Mouse (Mus musculus): ENCODE data around the gene Vps13d. TPM values are rescaled to one million over a fixed set of nuclear protein-coding genes. Genes with fewer than 3 reads are reported as not detected.

The Vps13d gene
- polyA plus RNA-seq, 1 experiment from 2014 or later = 8.8 TPM

DNA sequence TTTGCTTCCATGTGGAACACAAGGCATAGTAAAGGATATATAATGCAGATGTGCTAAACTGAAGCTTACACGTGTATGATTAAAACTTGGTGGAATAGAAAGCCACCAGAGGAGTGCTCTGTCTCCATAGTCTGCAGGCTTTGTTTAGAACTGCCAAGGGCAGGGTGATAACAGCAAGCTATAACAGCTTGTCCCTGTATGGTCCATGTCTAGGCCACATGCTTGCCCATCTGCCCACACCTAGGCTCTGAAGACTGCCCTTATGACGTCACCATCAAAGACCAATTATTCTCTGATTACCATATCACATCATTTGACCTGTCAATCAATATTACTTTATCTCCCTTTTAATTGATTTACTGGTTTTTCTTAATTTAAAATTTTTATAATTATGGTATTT, 229.6 kb downstream of the Vps13d start:
- Histone ChIP-seq H3K36me3 (no peaks in the 10 kb centered on the region), H3K9me3 (replicated peaks) (no peaks in the 10 kb centered on the region), H3K27ac (replicated peaks) (no peak overlapping the region), H3K4me2 (replicated peaks) (no peak overlapping the region), H3K27me3 (no peaks in the 10 kb centered on the region), H3K4me3 (replicated peaks) (no peak overlapping the region), H3K9ac (no peak overlapping the region), H3K4me1 (peaks cover 3% of the 10 kb centered on the region; the same call in 1 of the 2 replicates)
- no peak for ATAC-seq (ENCODE audit: insufficient number of reproducible peaks, low FRiP score, low TSS enrichment, low read depth)
- WGBS = 66% methylated on average over 2 of the region's 2 CpGs

DNA sequence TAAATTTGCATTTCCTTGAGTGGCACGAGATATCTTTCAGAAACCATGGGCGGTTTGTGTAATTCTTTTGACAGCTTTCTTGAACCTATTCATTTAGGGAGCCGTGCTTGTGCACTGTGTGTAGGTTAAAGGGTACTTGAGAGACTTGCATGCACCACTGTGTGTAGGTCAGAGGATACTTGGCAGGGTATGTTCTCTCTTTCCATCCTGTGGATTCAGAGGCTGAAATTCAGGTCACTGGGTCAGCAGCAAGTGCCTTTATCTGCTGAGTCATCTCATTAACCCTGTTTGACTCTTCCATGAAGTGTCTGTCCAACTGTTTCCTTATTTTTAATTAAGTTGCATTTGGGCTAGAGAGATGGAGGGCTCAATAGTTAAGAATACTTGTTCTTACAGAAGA, 233.1 kb downstream of the Vps13d start:
- no peak overlapping the region for H3K4me3 ChIP-seq (replicated peaks)
- H3K9me3 ChIP-seq (replicated peaks) = no peaks in the 10 kb centered on the region
- no peak overlapping the region for H3K27ac ChIP-seq (replicated peaks)
- H3K9ac ChIP-seq = no peak overlapping the region
- no peaks in the 10 kb centered on the region for H3K27me3 ChIP-seq
- H3K4me1 ChIP-seq = peaks cover 3% of the 10 kb centered on the region; the same call in 1 of the 2 replicates
- no peak for ATAC-seq (ENCODE audit: insufficient number of reproducible peaks, low FRiP score, low TSS enrichment, low read depth)
- H3K36me3 ChIP-seq = no peaks in the 10 kb centered on the region
- no peak overlapping the region for H3K4me2 ChIP-seq (replicated peaks)
- WGBS = 75% methylated on average over 3 of the region's 3 CpGs

DNA sequence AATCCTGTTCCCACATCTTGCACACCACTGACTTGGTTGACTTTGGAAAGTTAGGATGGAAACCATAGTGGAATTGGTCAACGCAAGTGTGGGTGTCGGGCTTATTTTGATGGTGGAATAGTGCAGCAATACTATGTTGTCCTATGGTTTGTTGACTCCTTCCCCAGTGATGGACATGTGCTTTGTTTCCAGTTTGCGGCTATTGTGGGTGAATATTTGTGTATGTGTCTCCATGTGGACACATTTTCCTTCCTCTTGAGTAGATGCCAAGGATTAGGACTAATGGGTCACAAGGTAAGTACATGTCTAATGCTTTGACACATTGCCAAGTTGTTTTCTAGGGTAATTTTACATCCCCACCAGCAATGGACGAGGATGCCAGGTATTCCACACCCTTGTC, 233.6 kb downstream of the Vps13d start:
- no peaks in the 10 kb centered on the region for H3K9me3 ChIP-seq (replicated peaks)
- no peak for ATAC-seq (ENCODE audit: insufficient number of reproducible peaks, low FRiP score, low TSS enrichment, low read depth)

DNA sequence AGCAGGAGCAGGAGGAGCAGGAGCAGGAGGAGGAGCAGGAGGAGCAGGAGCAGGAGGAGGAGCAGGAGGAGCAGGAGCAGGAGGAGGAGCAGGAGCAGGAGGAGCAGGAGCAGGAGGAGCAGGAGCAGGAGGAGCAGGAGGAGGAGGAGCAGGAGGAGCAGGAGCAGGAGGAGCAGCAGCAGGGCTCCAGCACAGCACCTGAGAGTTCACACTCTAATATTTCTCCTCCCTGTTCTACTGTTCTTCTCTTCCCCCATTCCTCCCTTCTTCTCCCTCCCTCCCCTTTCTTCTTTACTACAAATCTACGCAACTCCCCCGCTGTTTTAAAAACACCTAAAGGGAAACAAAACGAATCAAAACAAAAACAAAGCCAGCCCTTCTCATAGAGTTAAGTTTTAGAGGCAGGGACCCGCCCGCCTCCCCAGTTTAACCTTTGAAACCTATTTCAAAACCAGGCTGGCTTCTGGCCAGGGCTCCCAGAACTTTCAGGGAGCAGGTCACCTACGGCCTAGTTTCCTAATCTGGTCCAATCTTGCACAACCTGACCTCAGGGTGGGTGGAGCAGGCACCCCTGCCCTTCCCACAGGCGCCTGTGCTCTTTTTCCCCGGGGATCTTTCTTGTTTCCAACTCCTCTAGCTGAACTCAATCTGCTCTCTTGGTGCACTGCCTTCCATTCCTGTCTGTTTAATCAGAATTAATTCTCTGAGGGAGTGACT, 234.5 kb downstream of the Vps13d start:
- no peak overlapping the region for H3K9ac ChIP-seq
- H3K36me3 ChIP-seq = no peaks in the 10 kb centered on the region
- no peak overlapping the region for H3K4me2 ChIP-seq (replicated peaks)
- peaks cover 3% of the 10 kb centered on the region; the same call in 1 of the 2 replicates for H3K4me1 ChIP-seq
- no peaks in the 10 kb centered on the region for H3K27me3 ChIP-seq
- H3K9me3 ChIP-seq (replicated peaks) = no peaks in the 10 kb centered on the region
- WGBS = 55% methylated on average over 8 of the region's 8 CpGs
- no peak for ATAC-seq (ENCODE audit: insufficient number of reproducible peaks, low FRiP score, low TSS enrichment, low read depth)
- H3K4me3 ChIP-seq (replicated peaks) = no peak overlapping the region
- H3K27ac ChIP-seq (replicated peaks) = no peak overlapping the region

More for the DNA sequence above, 233.6 kb downstream of the Vps13d start:
- H3K4me2 ChIP-seq (replicated peaks) = no peak overlapping the region
- H3K9ac ChIP-seq = no peak overlapping the region
- WGBS = 88% methylated on average over 4 of the region's 4 CpGs
- H3K4me1 ChIP-seq = peaks cover 3% of the 10 kb centered on the region; the same call in 1 of the 2 replicates
- H3K4me3 ChIP-seq (replicated peaks) = no peak overlapping the region
- no peaks in the 10 kb centered on the region for H3K27me3 ChIP-seq
- no peak overlapping the region for H3K27ac ChIP-seq (replicated peaks)
- no peaks in the 10 kb centered on the region for H3K36me3 ChIP-seq

DNA sequence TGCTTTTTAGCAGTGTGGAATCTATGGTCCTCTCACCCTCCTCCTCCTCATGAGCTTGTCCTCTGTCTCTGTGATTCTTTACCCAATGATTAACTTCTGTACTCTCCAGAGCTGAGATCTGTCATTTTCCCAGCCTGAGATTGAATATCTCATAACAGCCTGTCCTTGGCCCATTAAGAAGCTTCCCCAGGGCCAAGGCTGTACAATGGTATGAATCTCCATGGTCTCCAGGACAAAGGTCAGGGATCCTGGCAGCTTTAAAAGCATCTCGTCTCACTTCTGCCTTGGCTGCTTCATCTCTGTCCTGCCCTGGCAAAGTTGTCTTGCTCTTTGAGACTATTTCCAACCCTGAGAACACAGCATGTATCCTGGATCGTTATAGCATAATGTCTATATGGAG, 237.1 kb downstream of the Vps13d start:
- ATAC-seq (ENCODE audit: insufficient number of reproducible peaks, low FRiP score, low TSS enrichment, low read depth) = no peak
- Histone ChIP-seq H3K27me3 (no peaks in the 10 kb centered on the region), H3K4me1 (peaks cover 3% of the 10 kb centered on the region; the same call in 1 of the 2 replicates), H3K27ac (replicated peaks) (no peak overlapping the region), H3K36me3 (no peaks in the 10 kb centered on the region), H3K9ac (no peak overlapping the region), H3K4me3 (replicated peaks) (no peak overlapping the region), H3K4me2 (replicated peaks) (no peak overlapping the region), H3K9me3 (replicated peaks) (no peaks in the 10 kb centered on the region)
- WGBS = 76% methylated on average over 2 of the region's 2 CpGs

DNA sequence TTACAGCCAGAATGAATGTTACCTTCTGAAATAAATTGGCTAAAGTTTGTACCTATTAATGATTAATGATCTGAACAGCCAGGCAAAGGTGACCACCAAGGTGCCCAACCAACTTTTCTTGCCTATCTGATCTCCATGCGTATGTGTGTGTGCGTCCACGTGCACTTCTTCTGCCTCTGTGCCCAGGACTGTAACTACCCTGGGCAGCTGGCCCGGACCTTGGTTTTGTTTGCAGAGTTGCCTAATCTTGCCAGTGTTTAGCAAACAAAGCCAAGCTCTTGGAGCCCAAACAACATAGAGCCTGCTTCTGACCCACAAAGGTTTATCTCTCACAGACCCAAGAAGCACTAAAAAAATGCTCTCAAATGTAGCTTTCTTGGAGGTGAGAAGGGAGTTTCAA, 237.6 kb downstream of the Vps13d start:
- Histone ChIP-seq H3K4me1 (peaks cover 3% of the 10 kb centered on the region; the same call in 1 of the 2 replicates), H3K27me3 (no peaks in the 10 kb centered on the region), H3K4me2 (replicated peaks) (no peak overlapping the region), H3K9ac (no peak overlapping the region), H3K9me3 (replicated peaks) (no peaks in the 10 kb centered on the region), H3K27ac (replicated peaks) (no peak overlapping the region), H3K36me3 (no peaks in the 10 kb centered on the region), H3K4me3 (replicated peaks) (no peak overlapping the region)
- no peak for ATAC-seq (ENCODE audit: insufficient number of reproducible peaks, low FRiP score, low TSS enrichment, low read depth)
- 83% methylated on average over 4 of the region's 4 CpGs for WGBS

DNA sequence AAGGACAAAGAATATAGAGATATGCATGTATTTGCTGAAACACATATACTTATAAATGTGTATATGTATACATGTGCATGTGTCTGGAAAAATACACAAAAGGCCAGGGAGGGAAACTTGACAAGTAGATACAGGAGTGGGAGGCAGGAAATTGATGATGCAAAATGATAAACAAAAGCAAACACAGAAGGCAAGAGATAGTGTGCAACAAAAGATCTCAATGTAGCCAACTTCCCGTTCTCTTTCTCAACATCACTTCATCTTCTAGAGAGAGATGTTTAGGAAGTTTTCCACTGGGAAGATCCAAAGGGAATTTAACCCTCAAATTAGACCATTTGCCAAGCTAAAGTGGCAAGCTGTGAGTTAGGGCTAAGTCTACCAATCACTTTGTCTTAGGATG, 238.5 kb downstream of the Vps13d start:
- Histone ChIP-seq H3K4me2 (replicated peaks) (no peak overlapping the region), H3K4me1 (peaks cover 3% of the 10 kb centered on the region; the same call in 1 of the 2 replicates), H3K36me3 (no peaks in the 10 kb centered on the region), H3K9me3 (replicated peaks) (no peaks in the 10 kb centered on the region), H3K4me3 (replicated peaks) (no peak overlapping the region), H3K27ac (replicated peaks) (no peak overlapping the region), H3K27me3 (no peaks in the 10 kb centered on the region), H3K9ac (no peak overlapping the region)
- no peak for ATAC-seq (ENCODE audit: insufficient number of reproducible peaks, low FRiP score, low TSS enrichment, low read depth)
- 62% methylated on average over 1 of the region's 1 CpGs for WGBS

DNA sequence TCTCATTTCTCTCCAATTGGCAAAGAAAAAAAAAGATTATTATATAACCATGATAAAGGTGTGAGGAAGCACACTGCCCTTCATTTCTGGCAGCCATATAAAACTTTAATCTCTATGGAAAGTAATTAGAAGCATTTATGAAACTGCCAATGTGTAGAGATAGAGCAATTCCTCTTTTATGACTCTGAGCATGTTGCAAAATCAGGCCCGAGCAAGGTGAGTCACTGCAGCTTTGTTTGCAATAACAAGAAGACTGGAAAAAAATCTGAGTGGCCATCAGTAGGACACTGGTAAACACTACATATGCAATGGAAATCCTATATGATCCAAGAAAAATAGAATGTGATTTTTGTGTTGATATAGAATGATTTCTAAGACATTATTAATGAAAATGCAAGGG, 238.9 kb downstream of the Vps13d start:
- H3K9me3 ChIP-seq (replicated peaks) = no peaks in the 10 kb centered on the region
- H3K27ac ChIP-seq (replicated peaks) = no peak overlapping the region
- peaks cover 3% of the 10 kb centered on the region; the same call in 1 of the 2 replicates for H3K4me1 ChIP-seq
- ATAC-seq (ENCODE audit: insufficient number of reproducible peaks, low FRiP score, low TSS enrichment, low read depth) = no peak
- no peaks in the 10 kb centered on the region for H3K36me3 ChIP-seq
- H3K4me3 ChIP-seq (replicated peaks) = no peak overlapping the region
- 85% methylated on average over 1 of the region's 1 CpGs for WGBS
- H3K9ac ChIP-seq = no peak overlapping the region
- H3K4me2 ChIP-seq (replicated peaks) = no peak overlapping the region
- no peaks in the 10 kb centered on the region for H3K27me3 ChIP-seq

DNA sequence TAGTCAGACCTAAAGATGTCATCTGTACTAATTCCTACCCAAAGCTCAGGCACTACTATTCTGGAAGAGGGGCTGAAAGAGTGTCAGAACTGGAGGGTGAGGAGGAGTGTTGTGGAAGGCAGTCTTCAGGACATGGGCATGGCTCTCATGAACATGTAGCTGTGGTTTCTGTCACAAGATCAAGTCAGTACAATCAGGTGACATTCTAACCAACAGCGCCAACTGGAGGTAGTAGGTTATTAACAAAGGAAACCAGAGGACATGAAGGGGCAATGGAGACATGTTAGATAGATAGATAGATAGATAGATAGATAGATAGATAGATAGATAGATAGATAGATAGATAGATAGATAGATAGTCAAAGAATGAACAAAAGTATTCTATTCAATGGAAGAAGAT, 241.4 kb downstream of the Vps13d start:
- H3K9ac ChIP-seq = no peak overlapping the region
- H3K27me3 ChIP-seq = no peaks in the 10 kb centered on the region
- H3K27ac ChIP-seq (replicated peaks) = no peak overlapping the region
- no peak overlapping the region for H3K4me2 ChIP-seq (replicated peaks)
- H3K4me3 ChIP-seq (replicated peaks) = no peak overlapping the region
- no peak for ATAC-seq (ENCODE audit: insufficient number of reproducible peaks, low FRiP score, low TSS enrichment, low read depth)
- H3K9me3 ChIP-seq (replicated peaks) = no peaks in the 10 kb centered on the region
- H3K36me3 ChIP-seq = no peaks in the 10 kb centered on the region
- WGBS = 94% methylated on average over 1 of the region's 1 CpGs
- H3K4me1 ChIP-seq = peaks cover 14% of the 10 kb centered on the region

DNA sequence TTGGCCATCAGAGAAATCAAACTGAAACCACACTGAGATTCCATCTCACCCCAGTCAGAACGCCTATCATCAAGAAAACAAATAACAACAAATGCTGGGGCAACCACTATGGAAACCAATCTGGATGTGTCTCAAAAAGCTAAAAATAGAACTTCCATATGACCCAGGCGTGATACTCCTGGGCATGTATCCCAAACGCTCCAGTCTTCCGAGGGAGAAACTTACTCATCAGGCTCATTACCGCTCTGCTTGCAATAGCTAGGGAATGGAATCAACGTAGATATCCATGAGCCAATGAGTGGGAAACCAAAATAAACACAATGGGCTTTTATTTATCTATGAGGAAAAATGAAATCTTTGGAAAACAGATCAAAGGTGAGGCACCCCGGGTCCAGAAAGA, 242.9 kb downstream of the Vps13d start:
- H3K9me3 ChIP-seq (replicated peaks) = no peaks in the 10 kb centered on the region
- H3K27me3 ChIP-seq = no peaks in the 10 kb centered on the region
- H3K4me1 ChIP-seq = peaks cover 16% of the 10 kb centered on the region
- WGBS = 75% methylated on average over 7 of the region's 7 CpGs
- H3K4me2 ChIP-seq (replicated peaks) = no peak overlapping the region
- H3K27ac ChIP-seq (replicated peaks) = no peak overlapping the region
- H3K9ac ChIP-seq = no peak overlapping the region
- no peaks in the 10 kb centered on the region for H3K36me3 ChIP-seq
- no peak for ATAC-seq (ENCODE audit: insufficient number of reproducible peaks, low FRiP score, low TSS enrichment, low read depth)
- H3K4me3 ChIP-seq (replicated peaks) = no peak overlapping the region

DNA sequence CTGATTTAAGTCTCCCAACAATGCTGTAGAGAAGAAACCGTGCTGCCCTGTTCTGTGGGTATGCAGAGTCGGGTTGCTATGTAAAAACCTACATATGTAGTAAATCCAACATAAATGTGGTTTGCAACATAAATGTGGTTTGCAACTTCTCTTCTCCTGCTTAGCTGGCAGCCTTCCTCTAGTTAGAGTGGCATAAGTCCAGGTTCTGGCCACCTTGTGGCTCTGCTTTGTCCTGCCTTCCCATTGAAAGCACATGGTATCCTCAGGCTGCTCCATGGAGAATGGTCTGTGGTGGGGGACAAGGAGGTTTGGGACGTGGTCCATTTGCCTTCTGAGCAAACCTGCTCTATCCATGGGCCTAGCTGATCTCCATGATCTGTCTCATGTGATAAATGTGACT, 243.9 kb downstream of the Vps13d start:
- H3K9me3 ChIP-seq (replicated peaks) = no peaks in the 10 kb centered on the region
- no peak for ATAC-seq (ENCODE audit: insufficient number of reproducible peaks, low FRiP score, low TSS enrichment, low read depth)
- 69% methylated on average over 3 of the region's 3 CpGs for WGBS
- H3K27me3 ChIP-seq = no peaks in the 10 kb centered on the region
- no peaks in the 10 kb centered on the region for H3K36me3 ChIP-seq
- no peak overlapping the region for H3K27ac ChIP-seq (replicated peaks)
- no peak overlapping the region for H3K9ac ChIP-seq
- H3K4me1 ChIP-seq = peaks cover 16% of the 10 kb centered on the region
- H3K4me2 ChIP-seq (replicated peaks) = no peak overlapping the region
- no peak overlapping the region for H3K4me3 ChIP-seq (replicated peaks)

DNA sequence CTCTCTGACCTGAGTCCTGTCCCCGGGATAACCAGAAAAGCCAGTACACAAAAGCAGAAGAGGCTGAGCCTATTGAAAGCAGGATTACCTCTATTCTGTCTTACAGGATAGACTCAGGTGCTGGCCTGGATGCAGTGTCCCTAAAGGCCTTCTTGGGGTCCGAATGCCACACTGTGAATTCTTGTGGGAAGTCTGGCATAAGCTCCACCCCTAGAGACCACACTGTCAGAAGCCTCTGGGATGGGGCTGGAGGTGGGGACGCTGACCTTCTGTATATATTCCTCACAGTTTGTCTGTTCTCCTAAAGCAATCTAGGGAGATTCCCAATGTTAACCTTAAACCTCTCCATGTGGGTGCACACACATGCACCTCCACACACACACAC, 244.5 kb downstream of the Vps13d start:
- ATAC-seq (ENCODE audit: insufficient number of reproducible peaks, low FRiP score, low TSS enrichment, low read depth) = no peak

More for the DNA sequence above, 244.5 kb downstream of the Vps13d start:
- H3K4me1 ChIP-seq = peaks cover 16% of the 10 kb centered on the region
- no peaks in the 10 kb centered on the region for H3K27me3 ChIP-seq
- H3K4me2 ChIP-seq (replicated peaks) = no peak overlapping the region
- no peaks in the 10 kb centered on the region for H3K9me3 ChIP-seq (replicated peaks)
- no peaks in the 10 kb centered on the region for H3K36me3 ChIP-seq
- peak overlapping the region; percentile 49; the same call in 1 of the 2 replicates for H3K27ac ChIP-seq (replicated peaks)
- WGBS = 66% methylated on average over 3 of the region's 3 CpGs
- no peak overlapping the region for H3K9ac ChIP-seq
- H3K4me3 ChIP-seq (replicated peaks) = no peak overlapping the region
